Mouse (Mus musculus): ENCODE results near the gene Polr1a. TPM values are rescaled to one million over a fixed set of nuclear protein-coding genes. Genes with fewer than 3 reads are reported as not detected.

The Polr1a gene
- polyA plus RNA-seq, 1 experiment from 2014 or later, result 18.8 TPM

DNA sequence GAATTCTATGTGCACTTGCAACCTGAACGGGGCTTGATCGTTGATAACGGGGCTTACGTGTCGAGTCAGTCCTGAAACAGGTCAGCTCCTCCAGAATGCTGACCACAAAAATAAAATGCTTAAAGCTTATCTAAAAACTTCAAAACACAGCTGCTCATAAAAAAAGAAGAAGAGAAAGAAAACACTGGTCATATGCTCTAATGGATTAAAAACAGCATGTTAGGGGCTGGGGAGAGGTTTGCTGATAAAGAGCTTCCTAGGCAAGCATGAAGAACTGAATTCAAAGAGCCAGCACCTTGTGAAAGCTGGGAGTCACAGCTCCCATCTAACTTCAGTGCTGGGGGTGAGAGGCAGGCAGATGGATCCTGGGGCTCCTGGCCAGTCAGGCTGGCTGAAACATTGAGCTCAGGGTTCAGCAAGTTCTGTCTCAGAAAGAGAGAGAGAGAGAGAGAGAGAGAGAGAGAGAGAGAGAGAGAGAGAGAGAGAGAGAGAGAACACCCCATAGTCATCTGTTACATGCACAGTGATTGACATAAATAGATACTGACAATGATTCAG lies 92.4 kb downstream of the Polr1a start:
- H3K4me2 ChIP-seq, result no peak overlapping the region
- DNase-seq (no peak), ATAC-seq (ENCODE audit: low read depth) (no peak)
- 39% methylated on average over 5 of the region's 5 CpGs for WGBS (ENCODE audit: insufficient replicate concordance)
- no peak overlapping the region for H3K27ac ChIP-seq
- peaks cover 4% of the 10 kb centered on the region; the same call in 1 of the 2 replicates for H3K27me3 ChIP-seq
- no peaks in the 10 kb centered on the region for H3K9me3 ChIP-seq (replicated peaks)
- H3K36me3 ChIP-seq, result no peaks in the 10 kb centered on the region
- H3K4me3 ChIP-seq (replicated peaks), result no peak overlapping the region
- H3K9ac ChIP-seq, result no peak overlapping the region
- no peaks in the 10 kb centered on the region for H3K4me1 ChIP-seq (replicated peaks)

GRCm38 (mm10) chr6:72007411-72008212 lies 98.8 kb downstream of the Polr1a start:
- no peak overlapping the region for H3K9ac ChIP-seq
- H3K4me2 ChIP-seq, result no peak overlapping the region
- no peak for DNase-seq
- H3K27me3 ChIP-seq, result 0 out of 2 replicates have a peak, but pooled peaks cover 3% of the 10 kb centered on the region
- no peaks in the 10 kb centered on the region for H3K36me3 ChIP-seq
- no peak overlapping the region for H3K27ac ChIP-seq
- H3K9me3 ChIP-seq (replicated peaks), result no peaks in the 10 kb centered on the region
- WGBS (ENCODE audit: insufficient replicate concordance), result 52% methylated on average over 3 of the region's 3 CpGs
- H3K4me3 ChIP-seq (replicated peaks), result no peak overlapping the region
- H3K4me1 ChIP-seq (replicated peaks), result no peaks in the 10 kb centered on the region
- ATAC-seq (ENCODE audit: low read depth), result no peak

GRCm38 (mm10) chr6:72008213-72008655 lies 99.4 kb downstream of the Polr1a start:
- no peak for ATAC-seq (ENCODE audit: low read depth)
- 69% methylated on average over 4 of the region's 4 CpGs for WGBS (ENCODE audit: insufficient replicate concordance)
- DNase-seq, result no peak
- Histone ChIP-seq H3K4me1 (replicated peaks) (no peaks in the 10 kb centered on the region), H3K9ac (no peak overlapping the region), H3K36me3 (no peaks in the 10 kb centered on the region), H3K4me3 (replicated peaks) (no peak overlapping the region), H3K27me3 (0 out of 2 replicates have a peak, but pooled peaks cover 3% of the 10 kb centered on the region), H3K9me3 (replicated peaks) (no peaks in the 10 kb centered on the region), H3K4me2 (no peak overlapping the region), H3K27ac (no peak overlapping the region)

GRCm38 (mm10) chr6:72009454-72009853 lies 100.6 kb downstream of the Polr1a start:
- Histone ChIP-seq H3K9me3 (replicated peaks) (no peaks in the 10 kb centered on the region), H3K4me2 (no peak overlapping the region), H3K9ac (no peak overlapping the region), H3K27me3 (0 out of 2 replicates have a peak, but pooled peaks cover 3% of the 10 kb centered on the region), H3K36me3 (no peaks in the 10 kb centered on the region), H3K27ac (no peak overlapping the region), H3K4me1 (replicated peaks) (no peaks in the 10 kb centered on the region), H3K4me3 (replicated peaks) (no peak overlapping the region)
- DNase-seq (no peak), ATAC-seq (ENCODE audit: low read depth) (no peak)
- 76% methylated on average over 1 of the region's 1 CpGs for WGBS (ENCODE audit: insufficient replicate concordance)

DNA sequence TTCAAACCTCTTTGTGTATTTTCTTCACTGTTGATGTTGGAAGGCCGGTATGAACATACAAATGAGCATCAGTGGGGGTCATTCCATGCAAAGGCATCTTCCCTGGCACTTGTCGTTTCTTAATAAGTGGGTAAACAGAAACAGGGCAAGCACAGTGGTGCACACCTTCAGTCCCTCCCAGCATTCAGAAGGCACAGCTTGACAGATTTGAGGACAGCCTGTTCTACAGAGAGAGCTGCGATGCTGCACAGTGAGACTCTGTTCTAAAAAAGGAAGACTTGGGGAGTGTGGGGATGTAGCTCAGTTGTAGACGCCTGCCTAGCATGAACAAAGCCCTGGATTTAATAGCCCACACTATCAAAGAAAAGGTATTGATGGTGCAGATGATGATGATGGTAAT lies 105.2 kb downstream of the Polr1a start:
- Histone ChIP-seq H3K36me3 (no peaks in the 10 kb centered on the region), H3K4me3 (replicated peaks) (no peak overlapping the region), H3K27ac (no peak overlapping the region), H3K4me1 (replicated peaks) (no peaks in the 10 kb centered on the region), H3K4me2 (no peak overlapping the region), H3K9ac (no peak overlapping the region), H3K27me3 (no peaks in the 10 kb centered on the region), H3K9me3 (replicated peaks) (no peaks in the 10 kb centered on the region)
- no peak for DNase-seq
- no peak for ATAC-seq (ENCODE audit: low read depth)
- WGBS (ENCODE audit: insufficient replicate concordance), result 59% methylated on average over 4 of the region's 4 CpGs

GRCm38 (mm10) chr6:72018052-72018451 lies 109.2 kb downstream of the Polr1a start:
- Histone ChIP-seq H3K9ac (no peak overlapping the region), H3K27me3 (no peaks in the 10 kb centered on the region), H3K4me2 (no peak overlapping the region), H3K4me1 (replicated peaks) (no peaks in the 10 kb centered on the region), H3K36me3 (no peaks in the 10 kb centered on the region), H3K27ac (no peak overlapping the region), H3K9me3 (replicated peaks) (no peaks in the 10 kb centered on the region), H3K4me3 (replicated peaks) (no peak overlapping the region)
- WGBS (ENCODE audit: insufficient replicate concordance), result 56% methylated on average over 6 of the region's 6 CpGs
- ATAC-seq (ENCODE audit: low read depth), result no peak
- no peak for DNase-seq

DNA sequence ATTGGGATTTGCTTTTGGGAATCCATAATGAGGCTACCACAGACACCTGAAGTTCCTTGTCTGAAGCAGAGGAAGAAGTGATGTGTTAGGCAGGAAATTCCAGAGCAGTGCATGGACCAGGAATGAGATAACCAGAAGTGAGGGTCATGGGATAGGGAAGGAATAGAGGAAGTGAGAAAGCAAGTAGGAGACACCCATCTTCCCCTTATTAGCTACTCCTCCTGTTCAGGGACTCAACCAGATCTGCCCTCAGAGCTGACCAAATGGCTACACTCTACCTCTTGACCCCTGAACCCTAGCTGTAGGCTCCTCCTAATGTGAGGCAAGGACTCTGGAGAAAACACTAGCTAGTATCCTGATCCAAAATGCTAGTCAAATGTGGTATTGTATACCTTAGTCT lies 116.6 kb downstream of the Polr1a start:
- H3K36me3 ChIP-seq, result no peaks in the 10 kb centered on the region
- no peaks in the 10 kb centered on the region for H3K27me3 ChIP-seq
- H3K4me2 ChIP-seq, result no peak overlapping the region
- no peaks in the 10 kb centered on the region for H3K9me3 ChIP-seq (replicated peaks)
- 0 out of 2 replicates have a peak, but pooled peaks cover 8% of the 10 kb centered on the region for H3K4me1 ChIP-seq (replicated peaks)
- DNase-seq (no peak), ATAC-seq (ENCODE audit: low read depth) (no peak)
- H3K4me3 ChIP-seq (replicated peaks), result no peak overlapping the region
- no peak overlapping the region for H3K27ac ChIP-seq
- no peak overlapping the region for H3K9ac ChIP-seq

GRCm38 (mm10) chr6:72028079-72028478 lies 119.2 kb downstream of the Polr1a start:
- DNase-seq (no peak), ATAC-seq (ENCODE audit: low read depth) (no peak)
- H3K36me3 ChIP-seq, result no peaks in the 10 kb centered on the region
- H3K4me1 ChIP-seq (replicated peaks), result 0 out of 2 replicates have a peak, but pooled peaks cover 8% of the 10 kb centered on the region
- no peaks in the 10 kb centered on the region for H3K9me3 ChIP-seq (replicated peaks)
- no peak overlapping the region for H3K4me2 ChIP-seq
- no peak overlapping the region for H3K9ac ChIP-seq
- no peak overlapping the region for H3K4me3 ChIP-seq (replicated peaks)
- no peaks in the 10 kb centered on the region for H3K27me3 ChIP-seq
- 66% methylated on average over 1 of the region's 1 CpGs for WGBS (ENCODE audit: insufficient replicate concordance)
- H3K27ac ChIP-seq, result no peak overlapping the region

GRCm38 (mm10) chr6:72029674-72030073 lies 120.8 kb downstream of the Polr1a start:
- Histone ChIP-seq H3K9me3 (replicated peaks) (no peaks in the 10 kb centered on the region), H3K9ac (no peak overlapping the region), H3K36me3 (no peaks in the 10 kb centered on the region), H3K4me2 (no peak overlapping the region), H3K4me1 (replicated peaks) (0 out of 2 replicates have a peak, but pooled peaks cover 8% of the 10 kb centered on the region), H3K27ac (no peak overlapping the region), H3K27me3 (no peaks in the 10 kb centered on the region), H3K4me3 (replicated peaks) (no peak overlapping the region)
- WGBS (ENCODE audit: insufficient replicate concordance), result 18% methylated on average over 6 of the region's 6 CpGs
- ATAC-seq (ENCODE audit: low read depth), result no peak
- DNase-seq, result no peak

Other genes starting within 250 kb of the Polr1a start
- 3.6 and 4.2 TPM in 2 replicates for gene Reep1, start 201.5 kb upstream of the Polr1a start, polyA plus RNA-seq (2015; fragmentation: Nextera tagmentation; extraction: Ambion mirVana)
- gene Mrpl35, start 82.1 kb upstream of the Polr1a start, polyA plus RNA-seq (2015; fragmentation: Nextera tagmentation; extraction: Ambion mirVana), result 78.1 and 86.8 TPM in 2 replicates
- 158 and 161 TPM in 2 replicates for gene Immt, start 77.7 kb upstream of the Polr1a start, polyA plus RNA-seq (2015; fragmentation: Nextera tagmentation; extraction: Ambion mirVana)
- gene Ptcd3, start 303 bp upstream of the Polr1a start, polyA plus RNA-seq (2015; fragmentation: Nextera tagmentation; extraction: Ambion mirVana), result 75.4 and 89.5 TPM in 2 replicates
- gene St3gal5, start 188.5 kb downstream of the Polr1a start, polyA plus RNA-seq (2015; fragmentation: Nextera tagmentation; extraction: Ambion mirVana), result 179 and 192 TPM in 2 replicates

Measured in liver, embryonic 13.5 days (tissue).